ENCODE assay signal across 7 mouse cellular contexts in the genomic region with DNA sequence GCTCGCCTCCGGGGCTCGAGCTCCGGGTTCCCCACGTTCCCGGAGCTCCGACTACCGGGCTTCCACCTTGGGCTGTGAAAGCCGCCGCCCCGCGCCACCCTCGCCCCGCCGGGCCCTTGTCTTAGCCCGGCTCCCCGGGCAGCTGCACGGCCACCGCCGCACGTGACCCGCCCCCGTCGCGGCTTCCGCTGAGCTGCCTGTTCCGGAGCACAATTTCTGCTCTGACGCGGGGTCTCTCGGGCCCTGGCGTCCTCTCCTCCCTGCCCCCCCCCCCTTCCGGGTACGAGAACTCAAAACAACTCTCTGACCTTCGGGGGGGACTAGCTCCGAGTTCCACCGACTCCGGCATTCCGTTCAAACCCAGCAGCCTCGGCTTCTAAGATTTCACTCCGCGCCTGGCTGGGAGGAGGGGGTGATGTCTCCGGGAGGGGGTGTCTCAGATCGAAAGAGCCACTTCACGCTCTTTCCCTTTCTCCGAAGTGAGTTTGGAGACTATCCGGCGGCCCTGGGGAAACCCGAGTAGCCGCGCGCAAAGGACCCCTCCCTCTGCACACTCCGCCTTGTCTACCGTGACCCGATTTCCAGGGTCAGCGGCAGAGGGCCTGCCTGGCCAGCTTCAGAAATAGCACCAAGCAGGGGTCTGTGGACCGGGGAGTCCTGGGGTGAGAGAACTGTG. TPM values are rescaled to one million over a fixed set of nuclear protein-coding genes. Genes with fewer than 3 reads are reported as not detected.
A peak's percentile ranks its signal among the peaks of the same experiment; 100 is the strongest.
DNase-seq lines count a peak whose midpoint lies in the region; ATAC-seq and TF ChIP-seq lines count a peak whose summit lies in the region.

Gene Bcor, minus strand, starts transcription at position 375 of the 676 bp plus-strand sequence.

- no peaks in the 10 kb centered on the region for H3K9me3 ChIP-seq in hindbrain, postnatal 0 days (ENCODE audit: low read length)
- H3K9me3 ChIP-seq in limb, embryonic 10.5 days (replicated peaks) = no peaks in the 10 kb centered on the region

- TF ChIP-seq CTCF in bone marrow macrophage, adult 2 months (IDR thresholded peaks at IDR 0.05; ENCODE audit: low read depth, low read length) = no peak
- peak; percentile 9; the same call in 1 of the 2 replicates for TF ChIP-seq CTCF in hindbrain, postnatal 0 days (IDR thresholded peaks at IDR 0.05; ENCODE audit: low read depth)

- DNase-seq in MN1 (ENCODE audit: low spot score) = peak; percentile 63
- peak; percentile 76 for DNase-seq in gastrocnemius, postnatal 14 days
- DNase-seq in hindbrain, postnatal 0 days (ENCODE audit: low spot score) = no peak
- DNase-seq in limb, embryonic 10.5 days (ENCODE audit: low spot score) = peak; percentile 75
- peak; percentile 70 for DNase-seq in mesoderm, embryonic 11.5 days (ENCODE audit: low read depth, low spot score)
- DNase-seq in spleen, postnatal 4 days (ENCODE audit: low spot score in 2 of 2) = peak; percentile 62 to 81

- H3K4me2 ChIP-seq in hindbrain, postnatal 0 days (ENCODE audit: low read depth, low read length) = peak within 1 kb of the TSS; percentile 64

- H3K4me3 ChIP-seq in bone marrow macrophage, adult 2 months (ENCODE audit: insufficient read depth, low read length) = peak within 1 kb of the TSS; percentile 55
- peak within 1 kb of the TSS; percentile 42 for H3K4me3 ChIP-seq in hindbrain, postnatal 0 days (ENCODE audit: low read length)
- H3K4me3 ChIP-seq in limb, embryonic 10.5 days = peak within 1 kb of the TSS; percentile 59

- no peaks in the 10 kb centered on the region for H3K36me3 ChIP-seq in hindbrain, postnatal 0 days (ENCODE audit: insufficient read depth, low read length)
- no peaks in the 10 kb centered on the region for H3K36me3 ChIP-seq in limb, embryonic 10.5 days

- H3K4me1 ChIP-seq in bone marrow macrophage, adult 2 months (ENCODE audit: control insufficient read depth, insufficient read depth, low read length) = peaks cover 13% of the 10 kb centered on the region
- H3K4me1 ChIP-seq in hindbrain, postnatal 0 days (ENCODE audit: insufficient read depth, low read length) = no peaks in the 10 kb centered on the region
- H3K4me1 ChIP-seq in limb, embryonic 10.5 days = peaks cover 65% of the 10 kb centered on the region

- no peaks in the 10 kb centered on the region for H3K27me3 ChIP-seq in hindbrain, postnatal 0 days (ENCODE audit: insufficient read depth, low read length)
- H3K27me3 ChIP-seq in limb, embryonic 10.5 days (ENCODE audit: low read depth, poor library complexity, severe bottlenecking) = peaks cover 68% of the 10 kb centered on the region

- TF ChIP-seq POLR2A in bone marrow macrophage, adult 2 months (IDR thresholded peaks at IDR 0.05; ENCODE audit: borderline replicate concordance, low read depth, low read length) = no peak

- 10% methylated on average over 54 of the region's 56 CpGs for WGBS in hindbrain, postnatal 0 days
- 4% methylated on average over 53 of the region's 56 CpGs for WGBS in limb, embryonic 10.5 days

- peak within 1 kb of the TSS; percentile 51 for H3K9ac ChIP-seq in hindbrain, postnatal 0 days (replicated peaks; ENCODE audit: low read length)

- ATAC-seq in hindbrain, postnatal 0 days = peak; percentile 34

- intact Hi-C loops in gastrocnemius, postnatal 14 days (cut with DNase I; ENCODE audit: low total_unique reads) = no loop called here

- H3K27ac ChIP-seq in bone marrow macrophage, adult 2 months (ENCODE audit: insufficient read depth, low read depth, low read length) = peak within 1 kb of the TSS; percentile 81
- H3K27ac ChIP-seq in hindbrain, postnatal 0 days = peak within 1 kb of the TSS; percentile 60; the same call in 1 of the 2 replicates
- peak within 1 kb of the TSS; percentile 94 for H3K27ac ChIP-seq in limb, embryonic 10.5 days

RNA-seq across cellular contexts. Expression of gene Bcor, which starts in this region (rescaled TPM):
- 9.8 and 11.4 TPM in 2 replicates for polyA plus RNA-seq in bone marrow macrophage, adult 2 months (2012; ENCODE audit: insufficient read depth, insufficient read length, missing spikeins)
- 10 to 100 TPM; 14.7 to 20.1 TPM for total RNA-seq in gastrocnemius, postnatal 14 days (2021)
- total RNA-seq in hindbrain, postnatal 0 days (2014; rRNA removed) = 22.6 and 27.3 TPM in 2 replicates
- polyA plus RNA-seq in hindbrain, postnatal 0 days (2015; fragmentation: Nextera tagmentation; extraction: Ambion mirVana) = 8.8 and 10.3 TPM in 2 replicates
- polyA plus RNA-seq in limb, embryonic 10.5 days (2016; fragmentation: Nextera tagmentation; extraction: Ambion mirVana) = 20.7 and 26.5 TPM in 2 replicates
